Mouse (Mus musculus): Measurements from ENCODE around the gene Sap30l.
A peak's percentile ranks its signal among the peaks of the same experiment; 100 is the strongest.

Gene Sap30l

DNA sequence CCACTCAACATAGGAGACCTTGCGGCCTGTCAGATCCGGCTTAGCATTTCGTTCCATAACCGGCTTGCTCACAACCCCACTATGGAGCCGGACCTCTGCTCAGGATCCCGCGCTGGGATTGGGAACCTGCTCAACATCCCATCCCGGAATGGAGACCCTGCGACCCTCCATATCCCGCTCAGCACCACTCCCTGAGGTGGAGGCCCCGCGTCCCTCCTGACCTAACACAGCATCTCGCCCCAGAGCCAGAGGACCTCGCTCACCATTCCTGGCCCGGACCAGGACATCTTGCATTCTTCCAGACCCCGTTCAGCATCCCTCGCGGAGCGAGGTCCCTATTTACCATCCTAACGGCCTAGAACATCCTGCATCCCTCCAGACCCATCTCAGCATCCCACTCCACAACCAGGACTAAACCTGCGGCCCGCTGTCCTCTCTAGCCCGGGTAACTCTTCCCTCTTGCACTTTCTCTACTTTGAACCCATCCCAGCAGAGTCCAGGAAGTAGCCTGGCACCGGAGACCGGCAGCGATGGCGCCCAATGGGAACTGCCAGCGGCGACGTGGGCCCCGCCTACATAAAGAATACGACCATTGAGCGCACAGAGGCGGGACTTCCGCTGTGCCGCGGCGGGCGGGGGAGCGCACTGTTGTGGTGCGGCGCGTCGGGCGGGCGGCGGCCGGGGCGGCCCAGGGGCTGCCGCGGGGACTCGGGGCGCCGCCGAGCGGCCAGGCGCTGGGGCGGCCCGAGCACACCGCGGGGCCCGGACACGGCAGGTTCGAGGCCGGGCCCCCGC is at the start of gene Sap30l:
TSS of gene Sap30l (plus strand) at position 667 of the 795 bp plus-strand sequence.
- peak; percentile 88 for DNase-seq (ENCODE audit: low read depth, low spot score)

DNA sequence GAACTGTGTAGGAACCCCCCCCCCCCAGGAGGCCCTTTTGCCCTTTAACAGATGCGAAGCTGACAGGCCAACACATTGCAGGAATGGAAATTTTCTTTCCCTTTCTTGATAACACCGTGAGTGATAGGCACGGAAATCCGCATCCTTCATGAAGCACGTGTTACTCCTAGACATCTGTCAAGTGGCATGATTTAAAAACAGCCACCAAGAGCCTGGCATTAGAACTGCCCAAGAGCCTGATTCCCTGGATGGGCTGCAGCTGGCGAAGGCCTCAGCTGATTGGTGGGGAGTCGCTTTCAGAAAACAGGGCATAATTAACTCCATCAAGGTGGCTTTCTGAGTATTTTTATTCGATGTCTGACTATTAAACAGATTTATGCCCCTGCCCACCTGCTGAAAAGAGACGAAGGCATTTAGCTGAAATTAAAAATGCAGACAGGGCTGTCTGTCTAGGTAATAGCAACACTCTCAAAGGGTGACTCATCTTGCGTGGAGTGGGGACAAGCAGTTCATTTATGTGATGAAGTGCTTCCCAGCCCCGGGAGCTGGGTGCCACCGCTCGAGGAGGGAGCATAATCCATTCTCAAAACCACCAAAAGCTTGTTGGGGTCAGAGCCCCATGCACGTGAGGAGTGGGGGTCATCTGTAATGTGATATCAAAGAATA is 47.8 kb upstream of the Sap30l start:
- no peak for DNase-seq (ENCODE audit: low read depth, low spot score)

DNA sequence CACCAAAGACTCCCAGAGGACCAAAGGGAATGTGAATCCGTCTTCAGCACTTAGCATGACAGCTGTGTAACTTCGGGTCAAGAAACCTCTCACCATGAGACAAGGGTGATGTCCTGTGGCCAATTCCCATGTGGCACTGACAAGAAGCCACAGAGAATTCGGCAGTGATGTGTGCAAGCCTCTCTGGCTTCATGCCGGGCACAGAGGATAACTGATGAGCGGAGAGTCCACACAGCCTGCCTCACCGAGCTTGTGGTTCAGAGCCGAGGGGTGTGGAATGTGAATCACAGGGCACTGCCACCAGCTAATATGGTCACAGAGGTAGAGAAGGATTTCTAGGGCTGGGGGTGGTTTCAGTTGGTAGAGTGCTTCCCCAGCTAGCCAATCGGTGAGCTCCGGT is 42.8 kb upstream of the Sap30l start:
- no peak for DNase-seq (ENCODE audit: low read depth, low spot score)

DNA sequence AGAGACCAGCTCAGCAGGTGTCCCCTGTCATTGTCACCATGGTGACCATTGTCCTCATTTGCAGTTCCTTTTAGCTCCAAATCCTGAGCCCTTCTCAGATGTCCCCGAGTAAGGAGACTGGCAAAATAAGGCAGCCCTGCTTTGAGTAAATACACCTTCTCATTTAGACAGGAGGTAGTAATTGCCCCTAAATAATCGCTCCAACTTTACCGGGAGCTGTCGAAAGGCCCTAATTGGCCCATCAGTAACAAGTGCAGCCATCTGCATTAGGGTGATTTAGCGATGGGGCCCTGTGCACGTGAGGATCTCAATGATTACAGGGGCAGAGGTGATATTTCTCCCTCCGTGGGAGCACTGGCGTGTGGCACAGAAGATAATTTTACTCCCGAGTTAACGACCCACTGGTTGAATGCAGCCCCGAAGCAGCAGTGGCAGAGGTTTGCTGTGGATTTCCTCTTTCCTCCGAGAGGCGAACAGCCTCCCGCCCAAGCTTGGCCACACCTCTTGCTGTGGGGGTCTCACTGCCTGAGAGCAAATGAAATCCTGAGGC is 40.9 kb upstream of the Sap30l start:
- DNase-seq (ENCODE audit: low read depth, low spot score) = no peak

DNA sequence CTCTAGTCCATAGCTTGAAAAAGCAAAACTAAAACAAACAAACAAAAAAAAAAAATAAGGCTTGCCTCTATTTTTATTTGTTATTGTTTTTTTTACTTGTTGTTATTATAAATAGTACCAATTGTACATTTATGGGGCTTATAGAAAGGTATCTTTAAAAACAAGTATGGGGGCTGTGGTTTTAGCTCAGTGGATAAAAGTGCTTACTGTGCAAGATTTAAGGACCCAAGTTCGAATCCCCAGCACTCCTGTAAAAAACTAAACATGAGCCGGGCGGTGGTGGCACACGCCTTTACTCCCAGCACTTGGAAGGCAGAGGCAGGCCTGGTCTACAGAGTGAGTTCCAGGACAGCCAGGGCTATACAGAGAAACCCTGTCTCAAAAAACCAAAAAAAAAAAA is 40.1 kb upstream of the Sap30l start:
- DNase-seq (ENCODE audit: low read depth, low spot score) = no peak

DNA sequence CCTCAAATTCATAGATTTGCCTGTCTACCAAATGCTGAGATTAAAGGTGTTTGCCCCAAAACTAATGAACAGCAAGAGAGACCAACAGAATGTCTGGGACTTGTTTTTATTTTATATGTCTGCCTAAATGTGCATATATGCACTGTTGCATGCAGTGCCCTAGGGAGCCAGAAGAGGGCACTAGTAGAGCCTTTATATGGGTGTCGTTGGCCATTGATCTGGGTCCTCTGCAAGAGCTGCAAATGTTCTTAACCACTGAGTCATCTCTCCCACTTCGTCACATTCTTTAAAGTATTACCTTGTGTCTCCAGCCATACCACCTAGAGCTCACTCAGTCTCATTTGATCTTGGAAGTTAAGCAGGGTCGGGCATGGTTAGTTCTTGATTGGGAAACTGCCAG is 37.3 kb upstream of the Sap30l start:
- no peak for DNase-seq (ENCODE audit: low read depth, low spot score)

DNA sequence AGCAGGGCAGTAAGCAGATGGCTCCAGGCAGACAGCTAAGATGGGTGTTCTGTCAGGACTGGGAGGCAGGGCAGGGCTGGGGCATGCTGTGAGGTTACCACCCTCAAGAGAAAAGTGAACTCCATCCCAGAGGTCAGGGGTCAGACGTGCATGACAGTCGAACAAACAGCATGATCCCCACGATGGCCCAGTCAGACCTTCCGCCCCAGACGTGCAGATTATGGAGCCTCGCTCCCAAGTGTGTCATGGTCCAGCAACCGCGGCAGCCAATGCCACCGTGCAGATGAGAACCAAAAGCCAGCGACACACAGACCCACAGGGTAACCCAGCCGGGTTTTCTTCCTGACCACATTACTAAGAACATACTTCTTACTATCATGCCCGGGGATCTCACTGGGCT is 34.8 kb upstream of the Sap30l start:
- DNase-seq (ENCODE audit: low read depth, low spot score) = no peak

DNA sequence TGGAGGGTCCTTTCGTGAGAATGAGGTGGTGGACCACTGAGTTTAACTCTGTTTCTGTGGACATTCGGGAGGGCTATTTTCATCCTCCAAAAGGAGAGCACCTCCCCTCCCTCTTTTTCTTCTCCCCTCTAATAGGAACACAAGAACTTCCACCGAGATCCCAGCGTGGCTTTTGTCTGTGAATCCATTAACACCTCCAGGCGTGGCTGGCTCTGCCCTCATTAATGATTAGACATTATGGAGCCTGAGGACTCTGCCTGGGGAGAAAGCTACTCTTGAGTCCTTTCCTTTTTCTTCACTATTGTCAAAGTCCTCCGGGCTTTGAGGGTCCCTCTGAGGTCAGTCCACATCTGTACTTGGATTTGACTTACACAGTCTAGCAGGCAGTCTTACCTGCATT is 34.3 kb upstream of the Sap30l start:
- no peak for DNase-seq (ENCODE audit: low read depth, low spot score)

DNA sequence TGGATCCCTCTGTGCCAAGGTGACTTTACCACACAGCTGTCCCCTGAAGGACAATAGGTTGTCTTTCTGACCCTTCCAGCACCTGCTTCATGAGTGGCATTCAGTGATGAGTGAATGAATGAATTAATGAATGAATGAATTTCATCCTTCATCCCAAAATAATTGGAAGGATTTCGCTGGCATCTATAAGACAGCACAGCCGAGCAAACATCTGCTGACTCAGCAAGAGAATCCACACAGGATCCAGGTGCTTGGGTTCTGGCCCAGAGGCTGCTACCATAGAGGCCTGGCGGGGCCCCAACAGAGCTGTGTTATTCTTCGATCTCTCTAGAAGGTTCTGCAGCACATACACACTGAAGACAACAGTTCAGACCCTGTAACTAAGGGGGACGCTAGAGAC is 30.7 kb upstream of the Sap30l start:
- DNase-seq (ENCODE audit: low read depth, low spot score) = no peak

DNA sequence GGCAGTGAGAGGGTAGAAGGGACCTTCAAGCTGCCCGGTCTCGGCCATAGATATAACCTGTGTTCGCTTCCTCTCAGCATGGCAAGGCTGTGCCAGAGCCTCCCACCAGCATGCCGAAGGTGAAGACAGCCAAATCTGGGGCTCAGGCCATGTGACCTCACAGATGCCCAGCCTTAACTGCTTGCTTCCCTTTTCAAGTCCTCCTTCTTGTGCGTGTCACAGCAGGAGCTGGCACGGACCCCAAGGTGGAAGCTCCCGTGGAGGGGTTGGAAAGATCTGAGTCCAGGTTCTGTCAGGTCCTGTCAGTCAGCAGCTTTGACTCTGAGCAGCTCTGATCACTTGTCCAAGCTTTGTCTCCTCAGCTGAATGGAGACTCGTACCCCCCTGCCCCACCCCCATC is 29.8 kb upstream of the Sap30l start:
- DNase-seq (ENCODE audit: low read depth, low spot score) = no peak

DNA sequence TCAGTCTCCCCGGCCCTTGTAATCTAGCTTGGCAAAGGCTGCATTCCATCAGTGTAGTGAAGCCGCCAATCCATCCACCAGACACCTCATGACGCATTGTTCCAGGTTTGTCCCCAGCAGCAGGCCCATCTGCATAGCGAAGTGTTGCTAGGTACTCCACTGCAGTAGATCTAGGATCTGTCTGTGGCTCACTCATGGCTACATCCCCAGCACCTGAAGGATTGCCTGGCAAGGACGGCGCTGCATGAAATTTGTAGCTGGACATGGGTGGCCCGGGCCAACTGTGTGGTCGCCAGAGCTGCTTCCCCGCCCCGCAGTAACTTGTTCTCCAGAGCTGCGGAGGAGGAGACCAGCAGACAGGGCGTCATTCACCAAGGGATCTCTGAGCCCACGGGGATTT is 28.0 kb upstream of the Sap30l start:
- DNase-seq (ENCODE audit: low read depth, low spot score) = no peak

DNA sequence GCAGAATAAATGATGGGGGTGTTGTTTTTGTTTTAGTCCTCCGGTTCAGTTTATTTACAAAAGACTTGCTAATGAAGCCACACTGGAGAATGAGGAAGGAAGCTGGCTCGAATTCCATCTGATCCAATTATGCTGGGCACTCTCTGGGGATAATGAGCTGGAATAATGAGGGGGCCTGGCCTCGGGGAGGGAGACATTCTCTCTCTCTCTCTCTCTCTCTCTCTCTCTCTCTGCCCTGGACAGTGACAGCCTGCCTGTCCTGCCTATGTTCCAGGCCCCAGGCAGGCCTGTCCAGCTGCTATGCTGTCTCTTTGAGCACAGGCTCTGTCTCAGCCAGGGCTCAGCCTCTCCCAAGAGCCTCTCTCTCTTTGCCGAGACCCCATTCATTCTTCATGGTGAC is 27.5 kb upstream of the Sap30l start:
- no peak for DNase-seq (ENCODE audit: low read depth, low spot score)

DNA sequence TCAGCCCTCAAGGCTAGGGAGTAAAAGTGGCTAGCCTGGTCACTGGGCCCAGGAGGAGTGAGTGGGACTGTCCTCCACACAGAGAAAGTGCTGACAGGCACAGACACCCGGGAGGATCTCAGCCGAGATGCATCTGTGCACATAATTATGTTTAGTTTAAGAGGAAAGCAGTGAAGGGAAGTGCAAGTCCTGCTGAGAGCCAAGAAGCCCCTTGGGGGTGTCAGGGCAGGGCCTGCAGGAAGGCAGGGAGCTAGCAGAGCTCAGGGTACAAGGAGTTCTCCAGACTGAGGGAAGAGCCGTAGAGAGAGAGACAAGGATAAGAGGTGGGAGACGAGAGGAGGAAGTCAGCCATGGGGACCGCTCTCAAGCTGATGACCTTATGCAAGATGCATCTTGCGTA is 25.6 kb upstream of the Sap30l start:
- DNase-seq (ENCODE audit: low read depth, low spot score) = no peak

DNA sequence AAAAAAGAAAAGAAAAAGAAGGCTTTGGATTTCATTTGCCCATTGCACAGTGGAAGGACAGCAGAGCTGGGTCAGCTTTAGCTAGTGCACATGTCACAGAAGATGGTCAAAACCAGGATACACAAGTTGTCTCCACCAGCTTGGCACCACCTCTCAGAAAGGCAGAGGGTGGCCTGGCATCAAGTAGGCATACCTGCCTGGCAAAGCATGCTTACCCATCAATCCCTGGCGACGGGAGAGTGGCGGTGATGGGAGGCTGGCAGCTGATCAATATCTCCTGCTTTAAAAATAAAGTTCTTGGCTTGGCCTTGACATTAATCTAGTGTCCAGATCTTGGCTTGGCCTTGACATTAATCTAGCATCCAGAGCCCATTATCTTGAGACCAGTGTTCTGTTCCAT is 24.9 kb upstream of the Sap30l start:
- DNase-seq (ENCODE audit: low read depth, low spot score) = no peak

DNA sequence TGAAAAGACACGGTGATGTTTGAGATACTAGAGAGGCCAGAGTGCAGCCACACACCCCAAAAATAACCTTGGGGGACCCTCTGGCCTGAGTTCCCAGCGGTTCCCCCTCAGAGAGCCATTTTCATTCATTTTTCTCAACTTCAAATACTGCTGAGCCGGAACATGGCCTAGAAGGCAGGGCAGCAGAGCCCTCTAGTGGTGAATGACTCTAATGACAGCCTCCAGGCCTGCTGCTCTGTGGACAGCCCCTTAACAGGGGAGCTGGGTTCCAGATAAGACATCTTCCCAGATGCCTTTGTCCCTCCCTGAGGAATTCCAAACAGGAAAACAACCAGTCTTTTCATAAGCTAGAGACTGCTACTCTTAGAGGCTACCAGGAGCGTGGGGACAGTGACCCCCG is 23.1 kb upstream of the Sap30l start:
- DNase-seq (ENCODE audit: low read depth, low spot score) = peak; percentile 52

DNA sequence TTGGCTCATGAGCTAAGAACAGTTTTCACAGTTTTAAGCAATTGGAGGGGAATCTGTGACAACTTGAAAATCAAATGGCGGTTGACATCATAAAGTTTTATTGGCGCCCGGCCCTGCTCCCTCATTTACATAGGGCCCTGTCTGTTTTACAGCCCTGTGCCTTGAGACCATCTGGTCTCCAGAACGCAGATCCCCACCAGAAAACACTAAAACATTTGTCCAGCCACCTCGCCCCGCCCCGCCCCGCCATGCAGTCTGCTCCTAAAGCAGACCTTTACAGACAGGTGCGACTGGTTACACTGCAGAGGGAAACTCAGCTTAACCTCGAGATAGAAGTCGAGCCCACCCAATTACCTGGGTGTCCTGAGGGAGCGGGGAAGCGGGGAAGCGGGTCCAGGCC is 21.6 kb upstream of the Sap30l start:
- no peak for DNase-seq (ENCODE audit: low read depth, low spot score)

DNA sequence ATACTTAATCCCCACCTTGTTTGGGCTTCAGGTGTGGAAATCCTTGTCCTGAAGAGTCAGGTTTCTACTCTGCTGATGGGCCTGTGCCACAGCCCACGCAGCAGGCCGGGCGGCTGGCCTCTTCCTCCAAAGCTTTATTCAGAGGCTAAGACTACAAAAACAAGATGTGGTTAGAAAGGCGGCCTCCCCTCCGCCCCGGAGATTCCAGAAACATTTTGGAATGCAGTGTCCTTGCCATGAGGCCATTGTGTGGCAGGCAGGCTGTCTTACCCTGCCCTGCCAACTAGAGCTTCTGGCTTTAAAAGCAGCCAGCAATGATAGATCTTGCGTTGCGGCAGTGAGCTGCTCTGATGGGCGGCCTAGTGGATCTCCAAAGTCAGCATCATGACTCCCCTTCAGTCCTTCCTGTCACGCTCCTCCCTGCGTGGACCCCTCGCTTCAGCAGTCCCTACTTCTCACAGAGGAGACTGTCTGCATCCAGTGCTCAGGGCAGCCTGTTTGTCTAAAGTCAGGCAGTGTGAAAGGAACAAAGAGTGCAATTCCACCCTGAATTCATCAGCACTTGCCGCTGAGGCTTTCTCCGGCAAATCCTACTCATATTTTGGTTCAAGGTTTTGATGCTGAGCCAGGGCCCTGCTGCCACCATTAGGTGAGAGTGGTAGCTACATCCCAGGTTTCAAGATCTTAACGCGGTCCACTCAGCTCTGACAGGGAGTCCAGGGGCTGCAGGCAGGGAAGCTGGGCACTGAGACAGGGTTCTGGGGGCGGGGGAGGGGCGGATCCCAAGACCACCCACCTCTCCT is 14.6 kb upstream of the Sap30l start:
- no peak for DNase-seq (ENCODE audit: low read depth, low spot score)

DNA sequence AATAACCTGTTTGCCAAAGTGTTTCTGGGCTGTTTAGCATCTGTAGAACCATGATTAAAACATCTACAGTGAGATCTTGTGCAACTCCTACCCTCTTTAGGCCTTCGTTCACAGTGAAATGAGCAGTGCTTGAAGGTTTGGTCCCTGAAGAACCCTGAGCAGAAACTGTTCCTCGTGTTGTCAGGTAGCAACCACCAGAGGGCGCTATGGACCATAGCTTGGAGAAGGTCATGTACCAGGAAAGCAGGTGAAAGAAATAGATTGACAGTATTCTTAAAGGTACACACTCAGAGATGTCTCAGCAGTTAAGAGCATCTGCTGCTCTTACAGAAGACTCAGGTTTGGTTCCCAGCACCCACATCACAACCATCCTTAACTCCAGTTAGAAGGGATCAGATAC is 13.5 kb upstream of the Sap30l start:
- peak; percentile 63 for DNase-seq (ENCODE audit: low read depth, low spot score)

DNA sequence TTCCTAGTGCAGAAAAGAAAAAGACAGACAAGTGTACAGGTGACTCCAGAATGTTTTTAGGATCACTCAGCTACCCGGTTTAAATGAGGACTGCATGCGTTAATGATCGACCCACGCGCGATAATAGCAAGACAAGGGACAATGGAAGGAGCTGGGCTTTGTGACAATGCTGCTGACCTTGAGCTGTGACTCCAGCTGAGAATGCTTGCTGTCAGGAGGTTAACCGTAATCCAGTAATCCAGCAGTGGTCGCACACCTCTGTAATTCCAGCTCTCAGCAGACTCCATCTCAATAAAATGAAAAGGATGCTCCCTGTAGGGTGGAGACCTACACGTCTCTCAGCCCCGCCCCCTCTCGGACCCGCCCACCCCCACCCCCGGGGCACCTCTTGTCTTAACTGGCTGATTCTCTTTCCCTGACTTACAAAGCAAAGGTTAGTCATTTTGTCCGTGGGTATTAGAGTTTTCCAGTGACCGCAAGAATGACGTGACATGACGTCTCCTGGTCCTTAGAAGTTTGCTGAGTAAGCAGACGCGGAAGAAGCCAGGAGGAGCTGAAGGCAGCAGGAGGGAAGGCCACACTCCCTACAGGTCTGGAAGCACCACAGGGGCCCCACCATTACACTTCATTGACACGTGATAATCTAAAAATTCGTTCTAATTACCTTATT is 10.4 kb upstream of the Sap30l start:
- no peak for DNase-seq (ENCODE audit: low read depth, low spot score)

DNA sequence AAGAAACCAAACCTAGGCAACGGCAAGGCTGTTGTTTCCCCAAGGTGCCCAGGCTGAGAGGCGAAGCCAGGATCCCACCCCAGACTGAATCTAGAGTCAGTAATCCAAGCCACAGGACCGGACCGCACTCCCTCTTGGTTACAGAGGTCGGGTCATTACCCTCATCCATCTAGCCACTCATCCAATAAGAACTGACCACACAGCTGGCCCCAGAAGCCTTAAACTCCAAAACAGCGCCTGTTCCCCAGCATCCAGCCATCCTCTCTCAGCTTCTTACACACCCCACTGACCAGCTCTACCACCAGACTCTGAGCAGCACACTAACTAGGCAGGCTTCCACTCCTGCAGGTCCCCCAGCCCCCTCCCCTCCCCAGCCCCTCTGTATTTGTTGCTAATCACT is 6.4 kb upstream of the Sap30l start:
- no peak for DNase-seq (ENCODE audit: low read depth, low spot score)

DNA sequence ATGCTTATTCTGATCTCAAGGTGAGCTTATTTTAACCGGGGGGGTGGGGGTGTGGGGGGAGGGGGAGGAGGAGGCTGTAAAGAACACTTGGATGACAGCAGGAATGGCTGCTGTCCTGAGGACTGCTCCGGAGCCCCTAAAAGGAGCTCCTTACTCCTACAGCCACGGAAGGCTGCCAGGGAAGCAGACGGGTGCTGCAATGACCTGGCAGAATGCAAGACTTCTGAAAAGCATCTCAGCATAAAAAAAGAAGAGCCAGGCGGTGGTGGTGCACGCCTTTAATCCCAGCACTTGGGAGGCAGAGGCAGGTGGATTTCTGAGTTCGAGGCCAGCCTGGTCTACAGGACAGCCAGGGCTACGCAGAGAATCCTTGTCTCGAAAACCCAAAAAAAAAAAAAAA is 3.6 kb upstream of the Sap30l start:
- no peak for DNase-seq (ENCODE audit: low read depth, low spot score)

DNA sequence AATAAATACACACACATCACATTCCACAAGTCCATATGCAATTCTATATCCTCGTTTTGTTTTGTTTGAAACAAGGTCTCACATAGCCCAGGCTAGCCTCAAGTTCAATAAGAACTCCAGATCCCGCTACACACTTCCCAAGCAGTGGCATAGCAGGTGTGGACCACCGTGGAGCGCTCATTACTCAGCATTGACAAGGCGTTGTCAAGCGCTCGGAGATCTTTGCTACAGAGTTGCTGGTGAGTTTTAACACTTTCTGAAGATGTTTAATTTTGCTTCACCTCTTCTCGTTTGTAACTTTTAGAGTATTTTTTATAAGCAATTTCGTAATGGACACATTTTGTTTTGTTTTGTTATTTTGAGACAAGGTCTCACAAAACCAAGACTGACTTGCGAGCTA is 2.0 kb upstream of the Sap30l start:
- DNase-seq (ENCODE audit: low read depth, low spot score) = no peak

Measured in c-Kit-negative CD71-positive TER-119-positive erythroid progenitor cells, embryonic 14.5 days (primary cell).